Mouse (Mus musculus) stomach, postnatal 0 days (tissue): ENCODE data around the gene Prph2. TPM values are rescaled to one million over a fixed set of nuclear protein-coding genes. Genes with fewer than 3 reads are reported as not detected.

ENCODE experiments used
- ATAC-seq: fragments of 200-750 bp; cut with Nextera tagmentation; 2 replicates; pipeline ENCODE4 v1.8.0; 2017; ENCODE audit not compliant: low FRiP score, low TSS enrichment
- DNase-seq: peaks from one replicate; pipeline ENCODE4 v3.0.0-alpha.2; 2016; ENCODE audit warnings: low spot score
- H3K27ac ChIP-seq: fragments of 300-500 bp; sonication (generic); replicated peaks from 2 replicates; pipeline ENCODE4 v1.5.1; 2014; ENCODE audit warnings: mild to moderate bottlenecking, control low read depth
- H3K27me3 ChIP-seq: fragments of 300-500 bp; sonication (generic); 2 replicates; pipeline ENCODE4 v1.6.1; 2014; ENCODE audit warnings: low read length; ENCODE audit not compliant: control insufficient read depth, insufficient read depth
- H3K36me3 ChIP-seq: fragments of 300-500 bp; sonication (generic); 2 replicates; pipeline ENCODE4 v1.6.1; 2014; ENCODE audit warnings: low read length, mixed read lengths; ENCODE audit not compliant: control insufficient read depth, insufficient read depth
- H3K4me1 ChIP-seq: fragments of 300-500 bp; sonication (generic); replicated peaks from 2 replicates; pipeline ENCODE4 v1.6.1; 2014; ENCODE audit warnings: antibody characterized with exemption; ENCODE audit not compliant: control insufficient read depth, insufficient read depth
- H3K4me2 ChIP-seq: fragments of 300-500 bp; sonication (generic); replicated peaks from 2 replicates; pipeline ENCODE4 v1.6.1; 2014; ENCODE audit warnings: low read depth, mild to moderate bottlenecking, control low read depth, moderate library complexity
- H3K4me3 ChIP-seq: fragments of 300-500 bp; sonication (generic); 2 replicates; pipeline ENCODE4 v1.5.1; 2014; ENCODE audit warnings: low read depth, low read length, control low read depth
- H3K9ac ChIP-seq: fragments of 300-500 bp; sonication (generic); 2 replicates; pipeline ENCODE4 v1.6.1; 2014; ENCODE audit warnings: mild to moderate bottlenecking, low read length, control low read depth, mixed read lengths
- H3K9me3 ChIP-seq: fragments of 300-500 bp; sonication (generic); 2 replicates; pipeline ENCODE4 v1.6.1; 2016; ENCODE audit warnings: low read length; ENCODE audit not compliant: control insufficient read depth
- CTCF ChIP-seq: IDR thresholded peaks from 2 replicates; pipeline ENCODE4 v1.5.1; 2016; ENCODE audit warnings: antibody characterized with exemption, low read depth, mild to moderate bottlenecking, moderate library complexity
- EP300 ChIP-seq: optimal IDR thresholded peaks from 2 replicates; pipeline ENCODE3; 2016; ENCODE audit warnings: antibody characterized with exemption
- WGBS: fragments of 180-500 bp; shearing (Covaris S2); extraction: QIAGEN DNeasy Blood & Tissue Kit; methylation state at CpG from one replicate; pipeline ENCODE4 v1.1.7; 2014; 5-methylcytosine and 5-hydroxymethylcytosine counted together
- polyA plus RNA-seq: library from polyadenylated mRNA; unstranded; fragments of >200 nt; fragmentation: Nextera tagmentation; extraction: Ambion mirVana; gene quantifications from 2 replicates; pipeline ENCODE4 v1.2.1, GENCODE M21; 2015

Prph2 gene
- polyA plus RNA-seq, 1 experiment from 2014 or later, result not detected

- TF ChIP-seq CTCF (no peak), EP300 (no peak)
- Histone ChIP-seq H3K4me3 (no peak overlapping the region), H3K9me3 (no peaks in the 10 kb centered on the region), H3K27ac (no peak overlapping the region), H3K4me2 (no peak overlapping the region), H3K4me1 (no peaks in the 10 kb centered on the region), H3K9ac (no peak overlapping the region), H3K36me3 (peaks cover 58% of the 10 kb centered on the region), H3K27me3 (no peaks in the 10 kb centered on the region)
- DNase-seq (no peak), ATAC-seq (no peak)
- 86% methylated on average over 10 of the region's 10 CpGs for WGBS
Measured at GRCm38 (mm10) chr17:46960216-46960615, 50.0 kb downstream of the Prph2 start.

GRCm38 (mm10) chr17:46962153-46962552 lies 51.9 kb downstream of the Prph2 start:
- H3K9me3 ChIP-seq, result no peaks in the 10 kb centered on the region
- no peaks in the 10 kb centered on the region for H3K4me1 ChIP-seq
- no peak for DNase-seq
- no peak overlapping the region for H3K9ac ChIP-seq
- no peak overlapping the region for H3K27ac ChIP-seq
- peaks cover 56% of the 10 kb centered on the region for H3K36me3 ChIP-seq
- no peaks in the 10 kb centered on the region for H3K27me3 ChIP-seq
- 57% methylated on average over 3 of the region's 3 CpGs for WGBS
- no peak for ATAC-seq
- H3K4me3 ChIP-seq, result no peak overlapping the region
- H3K4me2 ChIP-seq, result no peak overlapping the region
- TF ChIP-seq CTCF (no peak), EP300 (no peak)

- Histone ChIP-seq H3K27ac (no peak overlapping the region), H3K4me1 (no peaks in the 10 kb centered on the region), H3K4me2 (no peak overlapping the region), H3K9me3 (no peaks in the 10 kb centered on the region), H3K27me3 (no peaks in the 10 kb centered on the region), H3K9ac (no peak overlapping the region), H3K36me3 (peaks cover 59% of the 10 kb centered on the region), H3K4me3 (no peak overlapping the region)
- no peak; the same call in 1 of the 2 replicates for ATAC-seq
- TF ChIP-seq CTCF (no peak), EP300 (no peak)
- WGBS, result 87% methylated on average over 13 of the region's 13 CpGs
- no peak for DNase-seq
Measured at GRCm38 (mm10) chr17:46963186-46963585, 52.9 kb downstream of the Prph2 start.

- H3K36me3 ChIP-seq, result peaks cover 61% of the 10 kb centered on the region
- DNase-seq, result no peak
- H3K9me3 ChIP-seq, result no peaks in the 10 kb centered on the region
- ATAC-seq, result peak; percentile 40; the same call in 1 of the 2 replicates
- H3K4me2 ChIP-seq, result no peak overlapping the region
- H3K27ac ChIP-seq, result no peak overlapping the region
- WGBS, result 90% methylated on average over 14 of the region's 14 CpGs
- H3K27me3 ChIP-seq, result no peaks in the 10 kb centered on the region
- no peaks in the 10 kb centered on the region for H3K4me1 ChIP-seq
- TF ChIP-seq CTCF, result no peak
- no peak for TF ChIP-seq EP300
- H3K9ac ChIP-seq, result no peak overlapping the region
- no peak overlapping the region for H3K4me3 ChIP-seq
Measured at GRCm38 (mm10) chr17:46966892-46967291, 56.6 kb downstream of the Prph2 start.

GRCm38 (mm10) chr17:46972603-46973002 lies 62.3 kb downstream of the Prph2 start:
- H3K9me3 ChIP-seq, result no peaks in the 10 kb centered on the region
- no peak for ATAC-seq
- no peaks in the 10 kb centered on the region for H3K27me3 ChIP-seq
- TF ChIP-seq EP300 (no peak), CTCF (no peak)
- no peak for DNase-seq
- no peak overlapping the region for H3K27ac ChIP-seq
- H3K4me2 ChIP-seq, result no peak overlapping the region
- H3K9ac ChIP-seq, result no peak overlapping the region
- no peaks in the 10 kb centered on the region for H3K4me1 ChIP-seq
- peaks cover 50% of the 10 kb centered on the region for H3K36me3 ChIP-seq
- WGBS, result 90% methylated on average over 7 of the region's 7 CpGs
- no peak overlapping the region for H3K4me3 ChIP-seq

Other genes with a start within 250 kb of the Prph2 start
- gene Rrp36, start 236.1 kb upstream of the Prph2 start, polyA plus RNA-seq, result 37.2 and 38.1 TPM in 2 replicates
- 142 and 146 TPM in 2 replicates for gene Mea1, start 231.7 kb upstream of the Prph2 start, polyA plus RNA-seq
- 73.7 and 75.0 TPM in 2 replicates for gene Klhdc3, start 229.5 kb upstream of the Prph2 start, polyA plus RNA-seq
- gene Ppp2r5d, start 205.3 kb upstream of the Prph2 start, polyA plus RNA-seq, result 27.2 and 30.3 TPM in 2 replicates
- gene Pex6, start 199.0 kb upstream of the Prph2 start, polyA plus RNA-seq, result 9.8 and 11.8 TPM in 2 replicates
- 2.1 and 3.1 TPM in 2 replicates for gene Gnmt, start 181.3 kb upstream of the Prph2 start, polyA plus RNA-seq
- 39.0 and 39.9 TPM in 2 replicates for gene Cnpy3, start 158.2 kb upstream of the Prph2 start, polyA plus RNA-seq
- 0.50 TPM in 2 replicates for gene Ptcra, start 146.7 kb upstream of the Prph2 start, polyA plus RNA-seq
- 113 and 117 TPM in 2 replicates for gene 2310039H08Rik, start 137.8 kb upstream of the Prph2 start, polyA plus RNA-seq
- 93.7 and 95.0 TPM in 2 replicates for gene Rpl7l1, start 127.8 kb upstream of the Prph2 start, polyA plus RNA-seq
- 2.3 and 2.8 TPM in 2 replicates for gene Bicral, start 52.0 kb upstream of the Prph2 start, polyA plus RNA-seq
- 42.2 and 45.5 TPM in 2 replicates for gene Tbcc, start 19.8 kb upstream of the Prph2 start, polyA plus RNA-seq
- gene Ubr2, start 100.1 kb downstream of the Prph2 start, polyA plus RNA-seq, result 5.9 and 6.1 TPM in 2 replicates